ENCODE assay signal across 19 mouse cellular contexts in the genomic region with DNA sequence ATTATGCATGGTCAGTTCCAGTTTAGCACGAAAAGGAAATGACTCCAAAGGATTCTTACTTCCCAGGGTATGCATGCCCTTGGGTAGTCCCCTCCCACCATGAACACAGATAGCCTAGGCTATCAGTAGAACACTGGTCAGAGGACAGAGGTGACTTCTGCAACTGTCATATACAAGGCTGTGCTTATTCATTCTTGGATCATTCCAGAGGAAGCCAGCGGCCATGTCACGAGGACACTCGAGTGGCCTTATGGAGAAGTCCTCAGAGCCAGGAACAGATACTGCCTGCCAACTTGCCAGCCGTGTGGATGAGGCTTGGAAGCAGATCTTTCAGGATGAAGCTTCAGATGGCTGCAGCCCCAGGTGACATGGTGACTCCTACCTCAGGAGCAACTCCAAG. TPM values are rescaled to one million over a fixed set of nuclear protein-coding genes. Genes with fewer than 3 reads are reported as not detected.
A peak's percentile ranks its signal among the peaks of the same experiment; 100 is the strongest.
DNase-seq lines count a peak whose midpoint lies in the region; ATAC-seq lines count a peak whose summit lies in the region.
"Had no signal": no experiment of that assay in that cellular context is flagged by ENCODE, and none has a peak within 500 bp of the region (broad histone marks: within the 10 kb centered on the region; RNA-seq: fewer than 3 reads in every experiment).

No protein-coding gene starts in this region.

- peak; percentile 28 to 50 for DNase-seq in cerebellum, postnatal 14 days
- DNase-seq in cerebellum, postnatal 25 days, result no peak
- no peak for DNase-seq in hindbrain, embryonic 14.5 days (ENCODE audit: low spot score)
- no peak for DNase-seq in hindbrain, embryonic 11.5 days (ENCODE audit: low spot score)
- DNase-seq in midbrain, embryonic 11.5 days (ENCODE audit: low spot score, missing footprints), result no peak
- DNase-seq: adrenal gland, postnatal 10 days; cerebellum, adult 18-20 months; cerebellum, postnatal 36 days; gastrocnemius, adult 2 months; gastrocnemius, postnatal 25 days; heart, postnatal 14 days; kidney, adult 18-20 months had no signal

- H3K4me1 ChIP-seq in hindbrain, embryonic 14.5 days (replicated peaks; ENCODE audit: control insufficient read depth, insufficient read depth, low read length), result peaks cover 9% of the 10 kb centered on the region
- no peaks in the 10 kb centered on the region for H3K4me1 ChIP-seq in hindbrain, embryonic 11.5 days (replicated peaks; ENCODE audit: control insufficient read depth, insufficient read depth, low read length)
- H3K4me1 ChIP-seq in midbrain, embryonic 13.5 days (replicated peaks), result peaks cover 9% of the 10 kb centered on the region
- no peaks in the 10 kb centered on the region; the same call in 1 of the 2 replicates for H3K4me1 ChIP-seq in midbrain, embryonic 11.5 days (ENCODE audit: control insufficient read depth, insufficient read depth, low read length)
- H3K4me1 ChIP-seq: intestine, embryonic 15.5 days had no signal

- H3K4me3 ChIP-seq in hindbrain, embryonic 14.5 days (replicated peaks; ENCODE audit: low read length), result no peak overlapping the region
- H3K4me3 ChIP-seq in hindbrain, embryonic 11.5 days (ENCODE audit: low read depth, low read length), result no peak overlapping the region
- no peak overlapping the region for H3K4me3 ChIP-seq in midbrain, embryonic 13.5 days (replicated peaks)
- H3K4me3 ChIP-seq in midbrain, embryonic 11.5 days (ENCODE audit: low read depth, low read length), result no peak overlapping the region
- H3K4me3 ChIP-seq: embryonic facial prominence, embryonic 13.5 days; forebrain, embryonic 12.5 days; gastrocnemius, adult 2 months; heart, embryonic 15.5 days; hindbrain, embryonic 10.5 days; intestine, embryonic 15.5 days had no signal

- no peaks in the 10 kb centered on the region for H3K9me3 ChIP-seq in hindbrain, embryonic 14.5 days (ENCODE audit: control insufficient read depth, low read length)
- H3K9me3 ChIP-seq in hindbrain, embryonic 11.5 days (ENCODE audit: control insufficient read depth, low read length), result no peaks in the 10 kb centered on the region
- H3K9me3 ChIP-seq in midbrain, embryonic 13.5 days, result no peaks in the 10 kb centered on the region
- no peaks in the 10 kb centered on the region for H3K9me3 ChIP-seq in midbrain, embryonic 11.5 days (ENCODE audit: control insufficient read depth, low read length)
- H3K9me3 ChIP-seq: embryonic facial prominence, embryonic 13.5 days; forebrain, embryonic 12.5 days; heart, embryonic 15.5 days; hindbrain, embryonic 10.5 days; intestine, embryonic 15.5 days had no signal

- no peaks in the 10 kb centered on the region for H3K27me3 ChIP-seq in hindbrain, embryonic 14.5 days (ENCODE audit: control insufficient read depth, insufficient read depth, low read length)
- no peaks in the 10 kb centered on the region for H3K27me3 ChIP-seq in hindbrain, embryonic 11.5 days (ENCODE audit: control insufficient read depth, insufficient read depth, low read length)
- H3K27me3 ChIP-seq in midbrain, embryonic 13.5 days, result peaks cover 8% of the 10 kb centered on the region
- no peaks in the 10 kb centered on the region; the same call in 1 of the 2 replicates for H3K27me3 ChIP-seq in midbrain, embryonic 11.5 days (ENCODE audit: control insufficient read depth, insufficient read depth, low read length)
- H3K27me3 ChIP-seq: intestine, embryonic 15.5 days had no signal

- H3K36me3 ChIP-seq in hindbrain, embryonic 14.5 days (replicated peaks; ENCODE audit: control insufficient read depth, insufficient read depth), result no peaks in the 10 kb centered on the region
- H3K36me3 ChIP-seq in hindbrain, embryonic 11.5 days (ENCODE audit: control insufficient read depth, insufficient read depth, low read length), result no peaks in the 10 kb centered on the region
- no peaks in the 10 kb centered on the region for H3K36me3 ChIP-seq in midbrain, embryonic 13.5 days
- H3K36me3 ChIP-seq in midbrain, embryonic 11.5 days (ENCODE audit: control insufficient read depth, insufficient read depth, low read length), result no peaks in the 10 kb centered on the region
- H3K36me3 ChIP-seq: embryonic facial prominence, embryonic 13.5 days; forebrain, embryonic 12.5 days; heart, embryonic 15.5 days; hindbrain, embryonic 10.5 days; intestine, embryonic 15.5 days had no signal

- WGBS in hindbrain, embryonic 14.5 days, result 84% methylated on average over 5 of the region's 5 CpGs
- WGBS in hindbrain, embryonic 11.5 days, result 87% methylated on average over 5 of the region's 5 CpGs
- 84% methylated on average over 5 of the region's 5 CpGs for WGBS in midbrain, embryonic 13.5 days
- WGBS in midbrain, embryonic 11.5 days, result 82% methylated on average over 5 of the region's 5 CpGs

- peak overlapping the region; percentile 26; the same call in 1 of the 2 replicates for H3K27ac ChIP-seq in hindbrain, embryonic 14.5 days
- H3K27ac ChIP-seq in hindbrain, embryonic 11.5 days (ENCODE audit: low read depth, low read length), result no peak overlapping the region
- H3K27ac ChIP-seq in midbrain, embryonic 13.5 days, result 0 out of 2 replicates have a peak overlapping the region, but pooled peaks have one; percentile 16
- no peak overlapping the region for H3K27ac ChIP-seq in midbrain, embryonic 11.5 days (ENCODE audit: low read depth, low read length)
- H3K27ac ChIP-seq: embryonic facial prominence, embryonic 13.5 days; forebrain, embryonic 12.5 days; gastrocnemius, adult 2 months; heart, embryonic 15.5 days; hindbrain, embryonic 10.5 days; intestine, embryonic 15.5 days had no signal

- ATAC-seq in hindbrain, embryonic 14.5 days (ENCODE audit: low FRiP score), result no peak
- ATAC-seq in hindbrain, embryonic 11.5 days (ENCODE audit: low FRiP score), result no peak
- peak; percentile 56 for ATAC-seq in midbrain, embryonic 13.5 days
- ATAC-seq in midbrain, embryonic 11.5 days (ENCODE audit: low FRiP score), result no peak
- ATAC-seq: intestine, embryonic 15.5 days had no signal

- H3K4me2 ChIP-seq in hindbrain, embryonic 14.5 days (replicated peaks), result no peak overlapping the region
- H3K4me2 ChIP-seq in hindbrain, embryonic 11.5 days (replicated peaks; ENCODE audit: low read depth, low read length), result no peak overlapping the region
- H3K4me2 ChIP-seq in midbrain, embryonic 13.5 days (replicated peaks), result no peak overlapping the region
- H3K4me2 ChIP-seq in midbrain, embryonic 11.5 days, result no peak overlapping the region
- H3K4me2 ChIP-seq: embryonic facial prominence, embryonic 13.5 days; forebrain, embryonic 12.5 days; heart, embryonic 11.5 days; heart, embryonic 15.5 days; intestine, embryonic 15.5 days had no signal

- no peak overlapping the region for H3K9ac ChIP-seq in hindbrain, embryonic 14.5 days
- H3K9ac ChIP-seq in hindbrain, embryonic 11.5 days (ENCODE audit: low read depth, low read length), result no peak overlapping the region
- H3K9ac ChIP-seq in midbrain, embryonic 13.5 days (replicated peaks), result no peak overlapping the region
- no peak overlapping the region for H3K9ac ChIP-seq in midbrain, embryonic 11.5 days (ENCODE audit: low read length)
- H3K9ac ChIP-seq: embryonic facial prominence, embryonic 13.5 days; forebrain, embryonic 12.5 days; heart, embryonic 15.5 days; intestine, embryonic 15.5 days had no signal

RNA-seq across cellular contexts. Expression of gene Rybp, which starts 34.9 kb away (rescaled TPM):
- polyA plus RNA-seq in hindbrain, embryonic 14.5 days (2014; fragmentation: Nextera tagmentation; extraction: Ambion mirVana), result 14.5 and 15.5 TPM in 2 replicates
- 9.8 and 9.9 TPM in 2 replicates for polyA plus RNA-seq in hindbrain, embryonic 11.5 days (2014; fragmentation: Nextera tagmentation; extraction: Ambion mirVana)
- polyA plus RNA-seq in midbrain, embryonic 13.5 days (2015; fragmentation: Nextera tagmentation; extraction: Ambion mirVana), result 18.0 and 19.7 TPM in 2 replicates
- 10.0 and 10.3 TPM in 2 replicates for polyA plus RNA-seq in midbrain, embryonic 11.5 days (2014; fragmentation: Nextera tagmentation; extraction: Ambion mirVana)

Comparison
In these comparisons a context has a peak if more than half of its experiments do, and no peak if none do; other contexts are left out.
1. DNase-seq: peak in cerebellum, postnatal 14 days (2 of 2); none in cerebellum, postnatal 25 days (0 of 2), hindbrain, embryonic 14.5 days (single experiment), hindbrain, embryonic 11.5 days (single experiment) and midbrain, embryonic 11.5 days (single experiment).
2. H3K27ac ChIP-seq: peak in hindbrain, embryonic 14.5 days (single experiment) and midbrain, embryonic 13.5 days (single experiment); none in hindbrain, embryonic 11.5 days (single experiment) and midbrain, embryonic 11.5 days (single experiment).